Mouse (Mus musculus) gastrocnemius, postnatal 36 days (tissue): ENCODE data around the gene Ror1. TPM values are rescaled to one million over a fixed set of nuclear protein-coding genes. Genes with fewer than 3 reads are reported as not detected.

Experiments used
- DNase-seq, 2 experiments: peaks; one replicate each; pipeline ENCODE4 v3.0.0; 2022
- intact Hi-C: fragments of 180-260 bp; cut with DNase I; formaldehyde crosslinking; loops from one replicate; pipeline ENCODE4 v1.15.1; 2025
- long read RNA-seq, 2 experiments: library from polyadenylated mRNA; stranded (forward); transcript quantifications; one replicate each; pipeline ENCODE4 v2.0.0; 2021
- total RNA-seq, 2 experiments: library from RNA; stranded (reverse); gene quantifications; 2 replicates each; pipeline ENCODE4 v1.2.3; 2021

The Ror1 gene
- 1 to 10 TPM; 1.2 to 1.7 TPM for total RNA-seq
- long read RNA-seq, experiment 1, partial matches to known transcripts = 1 of 1 reads
- long read RNA-seq, experiment 1, other reads (novel, unspliced or antisense) = 0 of 1 reads
- long read RNA-seq, experiment 2, partial matches to known transcripts = 0 of 1 reads
- long read RNA-seq, experiment 2, other reads (novel, unspliced or antisense) = 1 of 1 reads

- DNase-seq = peak; percentile 87 to 88
- intact Hi-C loops = loop anchor here (2.0 to 5.0 kb wide), 2 partner anchors 311 to 441 kb away; no protein-coding TSS in a partner anchor
Measured at GRCm38 (mm10) chr4:100095685-100096595, at the start of gene Ror1. Ror1 (plus strand) TSS chr4:100095791.

GRCm38 (mm10) chr4:100047066-100047465 is 48.5 kb upstream of the Ror1 start:
- intact Hi-C loops = no loop called here
- DNase-seq = no peak

DNA sequence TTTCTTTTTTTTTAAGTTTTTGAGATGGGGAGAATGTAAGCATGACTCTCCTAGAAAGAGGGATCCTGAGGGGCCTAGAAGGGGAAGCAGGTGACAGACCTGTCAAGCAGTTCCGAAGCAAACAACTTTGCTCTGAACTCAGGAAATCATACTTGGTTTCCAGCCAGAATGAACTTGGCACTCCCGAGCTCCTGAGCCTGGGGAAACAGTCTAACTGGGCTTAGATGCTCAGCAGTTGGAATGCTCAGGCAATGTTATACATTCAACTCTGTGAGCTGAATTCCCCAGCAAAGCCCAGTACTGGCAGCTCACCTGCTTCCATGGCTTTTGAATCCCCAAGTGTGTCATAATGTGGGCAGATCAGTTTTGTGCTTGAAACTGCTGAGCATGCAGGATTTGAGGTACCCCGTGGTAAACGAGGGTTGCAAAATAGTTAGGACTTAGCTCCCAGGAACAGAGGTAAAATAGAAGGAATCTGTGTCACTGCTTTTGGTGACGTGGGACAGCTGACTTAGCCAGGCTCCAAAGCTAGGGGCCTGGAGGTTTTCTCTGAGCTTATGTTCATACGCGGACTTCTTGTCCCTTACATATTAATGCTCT is 47.1 kb upstream of the Ror1 start:
- intact Hi-C loops = no loop called here
- DNase-seq = no peak

DNA sequence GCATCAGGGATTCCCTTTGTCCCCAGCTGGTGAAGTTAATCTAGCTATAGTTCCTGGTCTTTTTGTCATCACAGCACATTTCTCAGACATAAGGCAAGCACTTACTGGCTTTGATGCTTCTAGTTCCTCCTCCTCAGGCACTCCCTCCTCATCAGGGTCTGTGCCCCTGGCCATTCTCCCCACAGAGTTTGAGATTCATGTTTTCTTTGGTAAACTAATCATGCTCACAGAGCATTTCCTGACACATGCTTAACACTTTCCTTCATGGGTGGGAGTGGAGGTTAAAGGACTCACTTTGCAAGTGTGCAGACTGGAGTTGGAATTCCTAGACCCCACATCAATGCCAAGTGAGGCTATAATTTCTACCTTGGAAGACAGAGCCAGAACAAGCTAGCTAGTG is 43.8 kb upstream of the Ror1 start:
- intact Hi-C loops = no loop called here
- no peak for DNase-seq

DNA sequence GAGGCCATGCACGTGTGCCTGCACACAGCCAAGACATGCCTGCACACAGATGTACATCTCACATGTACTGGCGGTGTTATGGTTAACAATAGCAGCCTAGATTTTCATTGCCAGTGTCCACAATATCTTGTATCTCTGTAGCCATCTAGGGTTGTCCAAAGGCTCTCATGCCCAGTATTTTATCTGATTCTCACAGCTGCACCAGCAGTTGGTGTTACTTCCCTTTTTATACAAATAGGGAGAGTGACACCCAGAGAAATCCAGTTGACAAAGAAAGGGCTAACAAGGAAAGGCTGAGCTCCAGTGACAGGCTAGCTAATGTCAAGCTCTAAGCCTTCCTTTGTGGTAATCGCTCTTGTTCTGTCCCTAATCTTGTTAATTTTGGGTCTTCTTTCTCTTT is 43.3 kb upstream of the Ror1 start:
- DNase-seq = no peak
- intact Hi-C loops = no loop called here

GRCm38 (mm10) chr4:100056046-100056445 is 39.5 kb upstream of the Ror1 start:
- DNase-seq = peak; percentile 33 to 39
- intact Hi-C loops = no loop called here

- peak; percentile 21 to 31 for DNase-seq
- intact Hi-C loops = no loop called here
Measured at GRCm38 (mm10) chr4:100056446-100056845, 39.1 kb upstream of the Ror1 start.

GRCm38 (mm10) chr4:100057381-100057780 is 38.2 kb upstream of the Ror1 start:
- no peak for DNase-seq
- intact Hi-C loops = no loop called here

DNA sequence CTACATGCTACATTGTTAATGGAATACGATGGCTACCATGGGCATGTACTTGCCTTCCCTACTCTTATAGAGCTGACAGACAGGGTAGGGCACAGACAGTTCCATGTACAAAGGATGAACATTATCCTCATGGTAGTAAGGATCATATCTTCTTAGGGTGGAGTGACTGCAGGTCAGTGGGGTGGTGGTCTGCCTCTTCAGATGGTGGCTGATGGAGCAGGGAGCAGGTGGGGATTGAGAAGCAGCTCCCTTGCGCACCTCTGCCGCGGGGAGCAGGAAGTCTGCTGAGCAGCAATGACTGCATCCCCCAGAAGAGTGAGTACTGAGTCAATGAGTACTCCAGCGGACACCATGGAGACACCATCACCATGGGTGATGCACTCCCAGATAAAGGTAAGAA is 37.0 kb upstream of the Ror1 start:
- intact Hi-C loops = no loop called here
- DNase-seq = no peak

DNA sequence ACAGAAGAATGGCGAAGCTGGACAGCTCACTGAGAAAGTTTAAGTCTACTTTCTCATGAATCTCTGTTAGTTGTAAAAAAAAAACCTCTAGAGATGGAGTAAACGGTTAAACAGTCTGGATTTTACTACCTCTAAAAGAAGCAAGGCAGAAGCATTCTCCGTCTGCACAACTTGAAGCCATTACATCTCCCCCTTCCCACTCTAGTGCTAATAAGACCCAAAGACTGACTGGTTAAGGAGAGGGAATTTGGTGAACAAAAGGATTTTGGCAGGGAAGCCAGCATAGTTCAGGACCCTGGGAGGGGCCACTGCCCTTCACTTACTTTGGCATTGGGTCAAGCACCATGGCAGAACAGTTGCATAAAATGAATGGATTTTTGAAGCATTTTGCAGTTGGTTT is 35.8 kb upstream of the Ror1 start:
- DNase-seq = no peak
- intact Hi-C loops = no loop called here

DNA sequence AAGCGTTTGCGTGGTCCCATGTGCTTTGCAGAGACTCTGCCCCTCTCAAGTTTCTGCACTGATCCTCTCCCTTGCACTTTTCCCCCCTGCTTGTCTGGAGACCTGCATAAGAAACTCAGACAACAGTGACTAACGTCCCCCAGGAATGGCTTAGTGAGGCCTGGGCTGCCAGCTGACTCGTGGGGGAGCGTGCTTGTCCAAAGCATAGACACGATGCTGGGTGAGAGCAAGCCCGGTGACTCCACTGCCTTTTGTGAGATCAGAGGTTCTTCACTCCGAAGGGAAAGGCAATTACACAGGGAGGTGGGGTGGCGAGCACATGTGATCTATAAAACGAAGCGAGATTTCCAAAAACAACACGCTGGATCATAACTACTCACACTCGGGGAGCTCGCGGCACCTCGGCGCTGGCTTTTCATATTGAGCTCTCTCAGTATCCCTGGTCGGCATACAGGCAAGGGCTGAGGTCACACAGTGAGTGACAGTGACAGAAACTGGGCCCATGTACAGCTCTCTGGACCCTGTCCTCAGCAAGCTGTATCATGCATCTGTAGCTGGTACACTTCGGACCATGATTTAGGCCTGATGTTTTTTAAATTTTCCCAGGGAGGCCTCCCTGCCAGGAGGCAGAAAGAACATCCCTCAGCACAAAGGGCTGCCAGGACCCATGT is 34.1 kb upstream of the Ror1 start:
- peak in 1 of 2 experiments; percentile 29 for DNase-seq
- intact Hi-C loops = no loop called here

DNA sequence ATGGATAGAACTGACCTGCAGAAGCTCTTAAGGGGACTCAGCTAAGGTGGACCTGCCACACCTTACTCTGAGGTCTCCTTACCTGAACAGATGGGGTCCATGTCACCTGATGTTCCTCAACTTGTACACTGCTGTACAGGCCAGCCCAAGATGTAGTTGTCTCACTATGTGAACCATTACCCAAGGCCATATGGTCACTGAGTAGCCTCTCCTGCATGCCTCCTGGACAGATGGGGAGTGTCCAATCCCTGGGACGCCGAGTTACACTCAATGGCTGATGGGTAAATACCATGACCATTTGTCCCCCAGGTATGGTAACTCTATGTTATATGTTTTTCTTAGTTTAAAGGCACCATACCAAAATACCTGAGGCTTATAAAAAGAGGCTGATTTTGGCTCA is 29.9 kb upstream of the Ror1 start:
- intact Hi-C loops = no loop called here
- no peak for DNase-seq

DNA sequence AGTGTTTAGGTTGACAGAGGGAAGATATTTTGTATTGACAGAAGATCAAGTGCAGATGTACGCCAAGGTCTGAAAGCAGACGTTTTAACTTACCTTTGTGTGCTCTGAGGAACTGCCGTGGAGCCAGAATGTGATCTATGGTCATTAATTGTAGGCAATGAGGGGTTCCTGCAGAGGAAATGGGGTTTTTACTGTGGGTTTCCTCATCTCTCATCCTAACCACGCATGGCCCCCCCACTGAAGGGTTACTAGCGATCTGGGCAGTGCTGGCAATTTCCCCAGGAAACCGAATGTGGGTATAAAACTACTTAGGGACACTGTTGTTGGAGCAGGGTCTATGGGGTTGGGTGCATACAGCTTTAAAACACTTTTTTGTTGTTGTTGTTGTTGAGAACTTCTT is 25.5 kb upstream of the Ror1 start:
- no peak for DNase-seq
- intact Hi-C loops = no loop called here

DNA sequence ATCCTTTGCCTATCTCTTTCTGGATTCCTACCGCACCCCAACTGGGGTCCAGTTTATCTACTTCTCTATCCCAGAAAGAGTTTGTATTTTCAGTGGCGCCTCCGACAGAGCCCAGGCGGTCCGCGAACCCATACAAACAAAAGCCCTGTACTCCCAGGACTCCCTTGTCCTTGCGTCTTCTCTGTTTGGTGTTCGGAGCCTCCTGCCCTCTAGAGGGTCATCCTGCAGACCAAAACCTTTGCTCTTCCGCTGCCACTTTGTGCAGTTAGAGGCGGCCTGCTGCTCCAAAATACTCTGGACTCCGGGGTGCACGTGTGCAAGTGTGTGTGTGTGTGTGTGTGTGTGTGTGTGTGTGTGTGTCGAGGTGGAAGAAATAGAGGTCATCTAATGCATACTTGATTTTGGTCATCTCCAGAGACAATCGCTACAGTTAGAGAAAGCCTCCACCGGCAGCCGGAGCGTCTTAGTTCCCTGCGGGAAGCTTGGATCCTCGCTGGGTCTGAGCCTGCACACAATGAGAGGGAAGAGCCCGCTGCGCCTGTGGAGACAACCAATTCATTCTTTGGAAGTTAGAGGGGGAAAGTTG is 1.1 kb downstream of the Ror1 start:
- intact Hi-C loops = loop anchor here (5.0 kb wide), 1 partner anchor 441 kb away; no protein-coding TSS in a partner anchor
- DNase-seq = no peak

- DNase-seq = no peak
- intact Hi-C loops = loop anchor here (5.0 kb wide), 1 partner anchor 440 kb away; no protein-coding TSS in a partner anchor
Measured at GRCm38 (mm10) chr4:100097364-100097979, 1.9 kb downstream of the Ror1 start.

GRCm38 (mm10) chr4:100101066-100101820 is 5.7 kb downstream of the Ror1 start:
- intact Hi-C loops = no loop called here
- no peak for DNase-seq

DNA sequence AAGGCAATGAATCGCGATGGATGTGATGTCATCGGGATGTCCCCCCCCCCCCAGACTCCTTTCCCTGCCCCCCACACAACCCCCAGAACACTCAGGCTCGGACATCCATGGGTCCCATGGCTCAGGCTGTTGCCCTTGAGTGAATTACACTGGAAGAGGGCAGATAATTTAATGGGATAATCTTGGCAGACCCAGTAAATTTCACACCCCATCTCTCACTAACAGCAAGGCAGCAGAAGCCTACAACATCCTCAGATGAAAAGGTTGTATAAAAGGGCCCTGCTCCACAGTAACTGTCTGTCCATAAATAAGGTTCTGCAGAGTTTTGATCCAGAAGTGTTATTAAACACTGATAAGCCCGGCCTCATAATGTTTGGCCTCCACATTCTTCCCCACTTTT is 6.3 kb downstream of the Ror1 start:
- intact Hi-C loops = no loop called here
- no peak for DNase-seq

DNA sequence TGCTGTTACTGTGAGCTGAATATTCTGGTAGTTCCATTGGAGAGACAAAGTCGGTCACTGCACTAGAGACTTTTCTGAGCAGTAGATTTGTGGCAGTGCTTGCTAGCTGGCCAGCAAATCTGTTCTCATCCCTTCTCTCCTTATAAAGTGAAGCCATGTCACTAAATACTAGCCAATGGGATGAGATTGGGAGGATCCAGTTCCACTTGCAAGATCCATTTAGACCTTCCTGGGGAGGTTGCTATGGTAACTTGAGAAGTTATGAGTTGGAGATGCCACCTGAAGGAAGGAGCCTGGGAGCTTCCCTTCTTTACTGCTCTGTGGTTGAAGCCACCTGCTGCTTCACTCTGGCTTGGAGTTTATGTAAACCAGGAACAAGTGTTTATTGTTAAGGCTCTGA is 8.7 kb downstream of the Ror1 start:
- DNase-seq = no peak
- intact Hi-C loops = no loop called here

- DNase-seq = no peak
- intact Hi-C loops = no loop called here
Measured at GRCm38 (mm10) chr4:100107593-100107992, 12.0 kb downstream of the Ror1 start.
